Mouse (Mus musculus) hindbrain, embryonic 15.5 days (tissue): ENCODE measurements around the gene Mrgpra4. TPM values are rescaled to one million over a fixed set of nuclear protein-coding genes. Genes with fewer than 3 reads are reported as not detected.

Source experiments
- ATAC-seq: fragments of 200-750 bp; cut with Nextera tagmentation; 2 replicates; pipeline ENCODE4 v1.8.0; 2017; ENCODE audit warnings: low read depth, moderate number of reproducible peaks, moderate TSS enrichment; ENCODE audit not compliant: low FRiP score
- H3K27ac ChIP-seq: fragments of 300-500 bp; sonication (generic); replicated peaks from 2 replicates; pipeline ENCODE4 v1.5.1; 2015; ENCODE audit warnings: mild to moderate bottlenecking, inconsistent platforms
- H3K27me3 ChIP-seq: fragments of 300-500 bp; sonication (generic); 2 replicates; pipeline ENCODE4 v1.6.1; 2015; ENCODE audit warnings: control low read depth, inconsistent platforms
- H3K36me3 ChIP-seq: fragments of 300-500 bp; sonication (generic); 2 replicates; pipeline ENCODE4 v1.6.1; 2015; ENCODE audit warnings: control low read depth, inconsistent platforms
- H3K4me1 ChIP-seq: fragments of 300-500 bp; sonication (generic); replicated peaks from 2 replicates; pipeline ENCODE4 v1.6.1; 2015; ENCODE audit warnings: control low read depth, inconsistent platforms
- H3K4me2 ChIP-seq: fragments of 300-500 bp; sonication (generic); 2 replicates; pipeline ENCODE4 v1.6.1; 2015; ENCODE audit warnings: moderate library complexity, mild to moderate bottlenecking, inconsistent platforms
- H3K4me3 ChIP-seq: fragments of 300-500 bp; sonication (generic); 2 replicates; pipeline ENCODE4 v1.5.1; 2015; ENCODE audit warnings: mild to moderate bottlenecking, inconsistent platforms
- H3K9ac ChIP-seq: fragments of 300-500 bp; sonication (generic); 2 replicates; pipeline ENCODE4 v1.6.1; 2015; ENCODE audit warnings: inconsistent platforms
- H3K9me3 ChIP-seq: fragments of 300-500 bp; sonication (generic); 2 replicates; pipeline ENCODE4 v1.6.1; 2016; ENCODE audit warnings: control low read depth, inconsistent platforms
- WGBS: fragments of 180-500 bp; shearing (Covaris S2); methylation state at CpG from one replicate; pipeline ENCODE4 v1.1.7; 2015; 5-methylcytosine and 5-hydroxymethylcytosine counted together
- polyA plus RNA-seq: library from polyadenylated mRNA; unstranded; fragments of >200 nt; fragmentation: Nextera tagmentation; extraction: Ambion mirVana; gene quantifications from 2 replicates; pipeline ENCODE4 v1.2.1, GENCODE M21; 2015

Gene Mrgpra4
- polyA plus RNA-seq, result not detected in 2 replicates

DNA sequence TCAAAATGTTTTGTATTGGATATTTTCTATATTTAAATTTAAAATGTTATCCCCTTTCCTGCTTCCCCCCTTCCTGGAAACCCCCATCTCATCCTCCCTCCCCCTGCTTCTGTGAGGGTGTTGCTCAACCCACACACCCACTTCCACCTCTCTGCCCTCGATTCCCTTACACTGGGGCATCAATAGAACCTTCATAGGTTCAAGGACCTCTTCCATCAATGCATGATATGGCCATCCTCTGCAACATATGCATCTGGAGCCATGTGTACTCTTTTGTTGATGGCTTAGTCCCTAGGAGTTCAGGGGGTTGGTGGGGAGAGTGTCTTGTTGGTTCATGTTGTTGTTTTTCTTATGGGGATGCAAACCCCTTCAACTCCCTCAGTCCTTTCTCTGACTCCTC lies at the start of gene Mrgpra4:
Mrgpra4 (minus strand) TSS at position 101 of the 400 bp plus-strand sequence.
- WGBS, result 67% methylated on average over 1 of the region's 1 CpGs
- Histone ChIP-seq H3K27ac (no peak within 1 kb of the TSS), H3K9me3 (no peaks in the 10 kb centered on the region), H3K4me3 (no peak within 1 kb of the TSS), H3K9ac (no peak within 1 kb of the TSS), H3K4me2 (no peak within 1 kb of the TSS), H3K27me3 (no peaks in the 10 kb centered on the region), H3K4me1 (no peaks in the 10 kb centered on the region), H3K36me3 (no peaks in the 10 kb centered on the region)
- ATAC-seq, result no peak

- H3K4me3 ChIP-seq, result no peak within 1 kb of the TSS
- ATAC-seq, result no peak
- H3K27ac ChIP-seq, result no peak within 1 kb of the TSS
These were observed 45.6 kb upstream of the Mrgpra4 start, which contains the start of gene Mrgprx1 for GRCm38 (mm10) chr7:48027497-48027896. Mrgprx1 (minus strand) TSS chr7:48027597.

DNA sequence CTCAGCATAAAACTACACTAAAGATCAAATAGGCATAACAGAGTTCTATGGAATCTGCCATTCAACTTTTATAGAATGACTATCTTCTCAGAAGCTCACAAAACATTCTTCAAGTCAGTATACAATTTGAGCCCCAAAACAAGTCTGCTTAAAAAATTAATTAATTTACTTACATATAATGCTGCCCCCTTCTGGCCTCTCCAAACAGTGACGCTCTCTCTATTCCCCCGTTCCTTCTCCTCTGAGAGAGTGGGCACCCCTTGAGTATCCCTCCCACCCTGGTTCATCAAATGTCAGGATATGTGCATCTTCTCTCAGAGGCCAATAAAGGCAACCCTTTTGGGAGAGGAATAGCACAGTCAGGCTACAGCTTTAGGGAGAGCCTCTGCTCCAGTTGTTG lies 36.0 kb upstream of the Mrgpra4 start:
- Histone ChIP-seq H3K36me3 (no peaks in the 10 kb centered on the region), H3K27me3 (no peaks in the 10 kb centered on the region), H3K9me3 (no peaks in the 10 kb centered on the region), H3K27ac (no peak overlapping the region), H3K4me2 (no peak overlapping the region), H3K9ac (no peak overlapping the region), H3K4me3 (no peak overlapping the region), H3K4me1 (no peaks in the 10 kb centered on the region)
- no peak for ATAC-seq
- WGBS, result 59% methylated on average over 2 of the region's 2 CpGs

More at GRCm38 (mm10) chr7:48027497-48027896, 45.6 kb upstream of the Mrgpra4 start, which contains the start of gene Mrgprx1:
- no peaks in the 10 kb centered on the region for H3K4me1 ChIP-seq
- no peaks in the 10 kb centered on the region for H3K9me3 ChIP-seq
- H3K27me3 ChIP-seq, result no peaks in the 10 kb centered on the region
- 89% methylated on average over 3 of the region's 3 CpGs for WGBS
- H3K9ac ChIP-seq, result no peak within 1 kb of the TSS
- no peaks in the 10 kb centered on the region for H3K36me3 ChIP-seq
- no peak within 1 kb of the TSS for H3K4me2 ChIP-seq

DNA sequence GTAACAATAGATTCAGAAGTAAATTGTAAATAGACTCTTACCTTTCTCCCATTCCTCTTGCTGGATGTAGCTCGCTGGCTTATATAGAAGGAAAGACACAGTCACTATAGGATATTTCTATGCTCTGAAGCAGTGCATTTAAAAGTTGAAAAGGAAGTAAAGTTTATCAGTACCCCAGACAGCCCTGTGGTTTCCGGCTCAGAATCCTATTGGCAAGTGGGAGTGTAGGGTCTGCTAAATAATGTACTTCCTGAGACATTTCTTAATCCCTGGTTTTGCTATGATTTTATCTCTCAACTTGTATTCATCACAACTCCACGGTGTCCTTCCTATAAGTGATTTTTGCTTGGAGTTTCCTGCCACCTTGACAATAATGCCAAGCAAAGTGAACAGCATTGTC lies 13.8 kb upstream of the Mrgpra4 start:
- 87% methylated on average over 3 of the region's 3 CpGs for WGBS
- H3K4me1 ChIP-seq, result no peaks in the 10 kb centered on the region
- H3K4me2 ChIP-seq, result no peak overlapping the region
- no peaks in the 10 kb centered on the region for H3K36me3 ChIP-seq
- no peaks in the 10 kb centered on the region for H3K27me3 ChIP-seq
- no peak overlapping the region for H3K27ac ChIP-seq
- H3K4me3 ChIP-seq, result no peak overlapping the region
- H3K9ac ChIP-seq, result no peak overlapping the region
- ATAC-seq, result no peak
- no peaks in the 10 kb centered on the region; the same call in 1 of the 2 replicates for H3K9me3 ChIP-seq

GRCm38 (mm10) chr7:47986752-47987151 lies 4.9 kb upstream of the Mrgpra4 start:
- ATAC-seq, result no peak
- Histone ChIP-seq H3K4me3 (no peak overlapping the region), H3K27me3 (no peaks in the 10 kb centered on the region), H3K4me1 (no peaks in the 10 kb centered on the region), H3K36me3 (no peaks in the 10 kb centered on the region), H3K9me3 (no peaks in the 10 kb centered on the region), H3K27ac (no peak overlapping the region), H3K4me2 (no peak overlapping the region), H3K9ac (no peak overlapping the region)
- WGBS, result 73% methylated on average over 1 of the region's 1 CpGs

Other genes with a start within 250 kb of the Mrgpra4 start
- gene Mrgprx1, start 45.5 kb upstream of the Mrgpra4 start, polyA plus RNA-seq, result not detected in 2 replicates
- gene Mrgprb5, start 186.9 kb upstream of the Mrgpra4 start, polyA plus RNA-seq, result not detected in 2 replicates
- not detected in 2 replicates for gene Mrgprb4, start 217.2 kb upstream of the Mrgpra4 start, polyA plus RNA-seq